Mouse (Mus musculus) right cerebral cortex, postnatal 36 days (tissue): ENCODE measurements around the gene Bglap3.

Experiments
- DNase-seq, 2 experiments: peaks; one replicate each; pipeline ENCODE4 v3.0.0; 2022; ENCODE audit warnings: low spot score in 2 of 2, mixed read lengths in 1 of 2

Gene Bglap3

GRCm38 (mm10) chr3:88335436-88336053 is 37.0 kb downstream of the Bglap3 start:
- DNase-seq, result no peak

GRCm38 (mm10) chr3:88334902-88335435 is 37.6 kb downstream of the Bglap3 start:
- DNase-seq, result no peak

GRCm38 (mm10) chr3:88334029-88334658 is 38.4 kb downstream of the Bglap3 start:
- no peak for DNase-seq

GRCm38 (mm10) chr3:88331282-88331681 is 41.3 kb downstream of the Bglap3 start:
- no peak for DNase-seq

GRCm38 (mm10) chr3:88328956-88329355 is 43.6 kb downstream of the Bglap3 start:
- no peak for DNase-seq

- DNase-seq, result peak; percentile 32 to 42
These were observed 47.6 kb downstream of the Bglap3 start, which contains the start of gene Glmp for GRCm38 (mm10) chr3:88324951-88325405. TSS of gene Glmp (plus strand) at chr3:88325023.
